Mouse (Mus musculus) MEL (cell line): ENCODE measurements around the gene Gm20458. TPM values are rescaled to one million over a fixed set of nuclear protein-coding genes. Genes with fewer than 3 reads are reported as not detected.

Experiments
- DNase-seq: peaks from one replicate; pipeline ENCODE4 v3.0.0; 2011; ENCODE audit warnings: low read depth, low spot score
- H3K27ac ChIP-seq: 2 replicates; pipeline ENCODE4 v1.5.1; 2012; ENCODE audit warnings: low read depth, mild to moderate bottlenecking, control low read depth, low read length, moderate library complexity; ENCODE audit not compliant: control insufficient read depth
- H3K27me3 ChIP-seq, 2 experiments: fragments of 150-350 bp in 1 of 2; sonication (generic) in 1 of 2; 2 replicates each; pipeline ENCODE4 v1.6.1; 2012; ENCODE audit warnings: low read length in 2 of 2, mild to moderate bottlenecking in 2 of 2, improper control_type of control experiment in 1 of 2, moderate library complexity in 1 of 2; ENCODE audit not compliant: insufficient read depth in 2 of 2, control insufficient read depth in 1 of 2
- H3K36me3 ChIP-seq, 2 experiments: 2 replicates each; pipeline ENCODE4 v1.6.1; 2012 to 2014; ENCODE audit warnings: low read length in 2 of 2, improper control_type of control experiment in 1 of 2, inconsistent platforms in 1 of 2, mild to moderate bottlenecking in 1 of 2; ENCODE audit not compliant: insufficient read depth in 2 of 2, control insufficient read depth in 1 of 2
- H3K4me1 ChIP-seq, 2 experiments: fragments of 150-350 bp in 1 of 2; sonication (generic) in 1 of 2; 2 replicates each; pipeline ENCODE4 v1.6.1; 2012; ENCODE audit warnings: low read length in 2 of 2, improper control_type of control experiment in 1 of 2, mild to moderate bottlenecking in 1 of 2; ENCODE audit not compliant: insufficient read depth in 2 of 2, control insufficient read depth in 1 of 2
- H3K4me3 ChIP-seq, 2 experiments: fragments of 150-350 bp in 1 of 2; sonication (generic) in 1 of 2; 2 replicates each; pipeline ENCODE4 v1.5.1; 2012; ENCODE audit warnings: low read depth in 2 of 2, low read length in 2 of 2, mild to moderate bottlenecking in 2 of 2, moderate library complexity in 2 of 2, control low read depth in 1 of 2, improper control_type of control experiment in 1 of 2; ENCODE audit not compliant: control insufficient read depth in 1 of 2, insufficient read depth in 1 of 2
- H3K79me2 ChIP-seq: 2 replicates; pipeline ENCODE4 v1.6.1; 2012; ENCODE audit warnings: mild to moderate bottlenecking, low read length, moderate library complexity; ENCODE audit not compliant: control insufficient read depth, poor library complexity, insufficient read depth
- H3K9ac ChIP-seq: 2 replicates; pipeline ENCODE4 v1.6.1; 2012; ENCODE audit warnings: low read depth, mild to moderate bottlenecking, control low read depth, low read length, moderate library complexity; ENCODE audit not compliant: control insufficient read depth, poor library complexity, severe bottlenecking
- H3K9me3 ChIP-seq: fragments of 150-350 bp; sonication (generic); replicated peaks from 2 replicates; pipeline ENCODE4 v1.6.1; 2012; ENCODE audit warnings: mild to moderate bottlenecking, low read length, improper control_type of control experiment, moderate library complexity; ENCODE audit not compliant: insufficient read depth
- CHD1 ChIP-seq: IDR thresholded peaks from 2 replicates; pipeline ENCODE4 v1.6.1; 2012; ENCODE audit warnings: low read depth, mild to moderate bottlenecking, inconsistent platforms, low read length, improper control_type of control experiment
- CHD2 ChIP-seq: IDR thresholded peaks from 2 replicates; pipeline ENCODE4 v1.6.1; 2011; ENCODE audit warnings: low read length, improper control_type of control experiment
- GABPA ChIP-seq: IDR thresholded peaks from 2 replicates; pipeline ENCODE4 v1.6.1; 2012; ENCODE audit warnings: low read depth, mild to moderate bottlenecking, inconsistent platforms, low read length, improper control_type of control experiment, moderate library complexity
- KAT2A ChIP-seq: conservative IDR thresholded peaks from 2 replicates; pipeline ENCODE4 v1.6.1; 2012; ENCODE audit warnings: low read depth, low read length, improper control_type of control experiment, inconsistent platforms
- MAZ ChIP-seq: IDR thresholded peaks from 2 replicates; pipeline ENCODE4 v1.6.1; 2012; ENCODE audit warnings: low read depth, mild to moderate bottlenecking, inconsistent platforms, low read length, improper control_type of control experiment
- NELFE ChIP-seq: IDR thresholded peaks from 2 replicates; pipeline ENCODE4 v1.6.1; 2011; ENCODE audit warnings: low read depth, low read length, improper control_type of control experiment
- POLR2AphosphoS5 ChIP-seq: IDR thresholded peaks from 2 replicates; pipeline ENCODE4 v1.6.1; 2012; ENCODE audit warnings: low read depth, borderline replicate concordance, mild to moderate bottlenecking, inconsistent platforms, low read length, moderate library complexity, mixed read lengths
- RAD21 ChIP-seq: IDR thresholded peaks from 2 replicates; pipeline ENCODE4 v1.6.1; 2011; ENCODE audit warnings: mild to moderate bottlenecking, low read depth, low read length, improper control_type of control experiment
- TCF12 ChIP-seq: IDR thresholded peaks from 2 replicates; pipeline ENCODE4 v1.6.1; 2014; ENCODE audit warnings: low read depth, mild to moderate bottlenecking, inconsistent platforms, low read length, improper control_type of control experiment, moderate library complexity
- UBTF ChIP-seq: IDR thresholded peaks from 2 replicates; pipeline ENCODE4 v1.6.1; 2012; ENCODE audit warnings: low read depth, mild to moderate bottlenecking, inconsistent platforms, low read length, improper control_type of control experiment, moderate library complexity, borderline replicate concordance; ENCODE audit not compliant: insufficient read depth
- ZC3H11A ChIP-seq: IDR thresholded peaks from 2 replicates; pipeline ENCODE4 v1.6.1; 2012; ENCODE audit warnings: low read depth, mild to moderate bottlenecking, inconsistent platforms, low read length, improper control_type of control experiment
- polyA plus RNA-seq, 2 experiments: library from polyadenylated mRNA; stranded (reverse) in 1 of 2; unstranded in 1 of 2; fragments of >175 nt in 1 of 2; fragments of >200 nt in 1 of 2; gene quantifications; 2 replicates each; pipeline versions ENCODE4 v1.2.1 to v1.2.4; 2012; ENCODE audit warnings: low replicate concordance in 2 of 2, low read depth in 1 of 2; ENCODE audit not compliant: insufficient read length in 2 of 2, insufficient read depth in 1 of 2, missing spikeins in 1 of 2
- total RNA-seq: library from RNA; depleted of rRNA; stranded (reverse); fragments of 300-350 nt; gene quantifications from 2 replicates; pipeline ENCODE4 v1.2.3, GENCODE M21; 2012

Gm20458 gene
- total and polyA plus RNA-seq, 3 experiments = 1.0 to 19.2 TPM; not detected in 1

- H3K79me2 ChIP-seq = no peaks in the 10 kb centered on the region
- H3K27me3 ChIP-seq = peaks cover 28 to 43% of the 10 kb centered on the region in 2 experiments
- no peaks in the 10 kb centered on the region for H3K9me3 ChIP-seq
These were observed 11.3 kb upstream of the Gm20458 start for GRCm38 (mm10) chr2:164449341-164450042.

DNA sequence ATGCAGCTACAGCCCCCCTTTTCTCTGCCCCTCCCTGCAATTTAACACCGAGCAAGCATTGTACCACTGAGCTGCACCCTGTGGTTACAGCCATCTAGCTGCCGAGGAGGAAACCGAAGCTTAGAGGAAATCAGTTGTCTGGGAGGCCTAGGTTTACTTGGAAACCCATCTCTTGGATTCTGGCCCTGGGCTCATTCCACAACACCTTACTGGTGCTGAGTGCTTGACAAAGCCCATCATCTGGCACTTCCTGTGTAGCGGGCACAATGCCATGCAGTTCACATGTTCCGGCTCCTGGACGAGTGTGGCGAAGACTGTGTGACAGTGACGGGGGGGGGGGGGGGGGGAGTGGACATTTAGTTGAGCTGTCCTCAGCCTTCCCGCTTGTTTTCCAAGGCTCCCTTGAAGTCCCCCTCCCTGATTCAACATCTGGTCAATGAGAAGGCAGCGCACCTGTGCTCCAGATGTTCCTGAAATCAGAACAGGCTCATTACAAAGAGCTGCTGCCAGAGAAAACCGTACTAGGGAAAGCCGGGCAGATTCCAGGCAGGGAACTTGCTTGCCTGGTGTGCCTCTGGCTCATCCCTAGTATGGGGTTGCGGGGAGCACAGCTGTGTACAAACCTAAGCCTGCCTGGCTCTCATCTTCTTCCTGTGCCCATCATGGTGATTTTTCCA, 8.6 kb upstream of the Gm20458 start:
- no peak for TF ChIP-seq CHD2
- no peak for TF ChIP-seq TCF12
- TF ChIP-seq POLR2AphosphoS5 = no peak
- no peak for TF ChIP-seq MAZ
- TF ChIP-seq CHD1 = no peak
- TF ChIP-seq ZC3H11A = no peak
- TF ChIP-seq NELFE = no peak
- Histone ChIP-seq H3K36me3 (no peaks in the 10 kb centered on the region), H3K27me3 (peaks cover 30 to 34% of the 10 kb centered on the region in 2 experiments), H3K27ac (no peak overlapping the region), H3K9me3 (no peaks in the 10 kb centered on the region), H3K4me3 (no peak overlapping the region), H3K4me1 (no peaks in the 10 kb centered on the region), H3K79me2 (no peaks in the 10 kb centered on the region), H3K9ac (no peak overlapping the region)
- no peak for DNase-seq

More at GRCm38 (mm10) chr2:164449341-164450042, 11.3 kb upstream of the Gm20458 start:
- Histone ChIP-seq H3K9ac (no peak overlapping the region), H3K4me1 (no peaks in the 10 kb centered on the region), H3K4me3 (no peak overlapping the region), H3K36me3 (no peaks in the 10 kb centered on the region), H3K27ac (no peak overlapping the region)
- no peak for DNase-seq
- TF ChIP-seq RAD21 = no peak
- no peak for TF ChIP-seq UBTF
- TF ChIP-seq MAZ = no peak
- TF ChIP-seq KAT2A = no peak
- no peak for TF ChIP-seq ZC3H11A

DNA sequence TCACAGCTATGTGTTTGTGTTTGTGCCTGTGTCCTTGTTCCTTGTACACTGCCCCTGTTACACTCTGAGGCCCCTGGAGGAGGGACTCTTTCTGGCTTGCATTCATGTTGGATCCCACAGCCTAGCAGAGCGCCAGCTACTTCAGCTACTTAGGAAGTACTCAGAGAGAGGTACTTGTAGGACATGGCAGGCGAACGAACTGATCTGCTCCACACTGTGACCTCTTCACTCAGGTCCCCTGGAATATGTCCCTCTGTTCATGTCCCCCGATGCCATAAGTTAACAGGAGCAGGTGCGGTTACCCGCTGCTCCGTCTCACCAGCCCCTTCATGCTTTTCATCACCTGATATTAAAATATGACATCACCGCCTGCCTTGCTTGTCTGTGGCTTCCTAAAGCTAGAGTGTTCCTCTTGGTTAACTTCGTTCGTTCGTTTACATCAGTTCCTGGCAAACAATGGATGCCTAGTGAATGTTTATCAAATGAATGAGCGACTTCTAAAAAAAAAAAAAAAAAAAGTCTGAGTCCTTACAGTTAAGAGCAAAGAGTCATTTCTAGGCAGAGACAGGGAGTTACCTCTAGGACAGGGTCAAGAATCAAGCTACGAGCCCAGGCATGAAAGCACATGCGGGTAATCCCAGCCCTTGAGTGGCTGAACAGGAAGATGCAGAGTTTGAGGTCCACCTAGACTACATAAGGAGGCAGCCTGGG, 7.6 kb upstream of the Gm20458 start:
- H3K27ac ChIP-seq = no peak overlapping the region
- TF ChIP-seq GABPA = no peak
- TF ChIP-seq, all 39 proteins: peak for 0
- Histone ChIP-seq H3K4me1 (no peaks in the 10 kb centered on the region), H3K27me3 (peaks cover 20 to 30% of the 10 kb centered on the region in 2 experiments), H3K9me3 (no peaks in the 10 kb centered on the region), H3K36me3 (no peaks in the 10 kb centered on the region), H3K79me2 (no peaks in the 10 kb centered on the region), H3K4me3 (no peak overlapping the region), H3K9ac (no peak overlapping the region)
- DNase-seq = no peak
